Comparison of ENCODE assay signal across 8 mouse cellular contexts in genomic region chr11:51649889-51650199, GRCm38 (mm10). TPM values are rescaled to one million over a fixed set of nuclear protein-coding genes. Genes with fewer than 3 reads are reported as not detected.
DNase-seq lines count a peak whose midpoint lies in the region; ATAC-seq lines count a peak whose summit lies in the region.

No protein-coding gene starts in this region.

- no peak for ATAC-seq in heart, embryonic 13.5 days (ENCODE audit: extremely low read depth, insufficient number of reproducible peaks, low FRiP score, low TSS enrichment)
- no peak for ATAC-seq in forebrain, embryonic 13.5 days
- no peak for ATAC-seq in liver, embryonic 12.5 days
- ATAC-seq in neural tube, embryonic 15.5 days (ENCODE audit: low FRiP score): no peak

- DNase-seq in heart, postnatal 10 days: no peak
- peak; percentile 71 for DNase-seq in ES-CJ7 (ENCODE audit: low read depth, low spot score)
- no peak for DNase-seq in layer of hippocampus, adult 9-11 months
- DNase-seq in ovary, adult 18-20 months (ENCODE audit: low spot score): no peak

- H3K27ac ChIP-seq in heart, embryonic 13.5 days (replicated peaks): peak overlapping the region; percentile 20; the same call in 1 of the 2 replicates
- H3K27ac ChIP-seq in forebrain, embryonic 13.5 days: no peak overlapping the region
- H3K27ac ChIP-seq in liver, embryonic 12.5 days: no peak overlapping the region
- no peak overlapping the region for H3K27ac ChIP-seq in neural tube, embryonic 15.5 days (replicated peaks)

- H3K4me3 ChIP-seq in heart, embryonic 13.5 days: peak overlapping the region; percentile 65
- peak overlapping the region; percentile 55 for H3K4me3 ChIP-seq in forebrain, embryonic 13.5 days
- peak overlapping the region; percentile 63 for H3K4me3 ChIP-seq in liver, embryonic 12.5 days
- H3K4me3 ChIP-seq in neural tube, embryonic 15.5 days (replicated peaks): peak overlapping the region; percentile 74

- no peaks in the 10 kb centered on the region for H3K9me3 ChIP-seq in heart, embryonic 13.5 days
- no peaks in the 10 kb centered on the region for H3K9me3 ChIP-seq in forebrain, embryonic 13.5 days (replicated peaks)
- H3K9me3 ChIP-seq in liver, embryonic 12.5 days (replicated peaks): no peaks in the 10 kb centered on the region
- H3K9me3 ChIP-seq in neural tube, embryonic 15.5 days (replicated peaks): no peaks in the 10 kb centered on the region

- peak overlapping the region; percentile 84 for H3K9ac ChIP-seq in heart, embryonic 13.5 days
- peak overlapping the region; percentile 70 for H3K9ac ChIP-seq in forebrain, embryonic 13.5 days
- H3K9ac ChIP-seq in liver, embryonic 12.5 days: peak overlapping the region; percentile 54
- peak overlapping the region; percentile 77 for H3K9ac ChIP-seq in neural tube, embryonic 15.5 days (replicated peaks)

- intact Hi-C loops in heart, postnatal 10 days (cut with DNase I): loop anchor here (2.0 kb wide), 1 partner anchor 31 kb away; the partner anchor contains the start of gene Nhp2

- H3K4me1 ChIP-seq in heart, embryonic 13.5 days: peaks cover 34% of the 10 kb centered on the region
- peaks cover 30% of the 10 kb centered on the region for H3K4me1 ChIP-seq in forebrain, embryonic 13.5 days
- H3K4me1 ChIP-seq in liver, embryonic 12.5 days: peaks cover 41% of the 10 kb centered on the region
- peaks cover 49% of the 10 kb centered on the region for H3K4me1 ChIP-seq in neural tube, embryonic 15.5 days

- H3K36me3 ChIP-seq in heart, embryonic 13.5 days: peaks cover 7% of the 10 kb centered on the region
- H3K36me3 ChIP-seq in forebrain, embryonic 13.5 days (ENCODE audit: poor library complexity, severe bottlenecking): no peaks in the 10 kb centered on the region
- H3K36me3 ChIP-seq in liver, embryonic 12.5 days: no peaks in the 10 kb centered on the region
- H3K36me3 ChIP-seq in neural tube, embryonic 15.5 days: peaks cover 2% of the 10 kb centered on the region; the same call in 1 of the 2 replicates

- 6% methylated on average over 7 of the region's 7 CpGs for WGBS in heart, embryonic 13.5 days
- WGBS in forebrain, embryonic 13.5 days: 7% methylated on average over 7 of the region's 7 CpGs
- WGBS in liver, embryonic 12.5 days (ENCODE audit: insufficient replicate concordance): 2% methylated on average over 7 of the region's 7 CpGs
- WGBS in neural tube, embryonic 15.5 days: 9% methylated on average over 7 of the region's 7 CpGs

- peaks cover 24% of the 10 kb centered on the region for H3K27me3 ChIP-seq in heart, embryonic 13.5 days (replicated peaks)
- peaks cover 27% of the 10 kb centered on the region for H3K27me3 ChIP-seq in forebrain, embryonic 13.5 days
- H3K27me3 ChIP-seq in liver, embryonic 12.5 days (replicated peaks): peaks cover 73% of the 10 kb centered on the region
- peaks cover 7% of the 10 kb centered on the region; the same call in 1 of the 2 replicates for H3K27me3 ChIP-seq in neural tube, embryonic 15.5 days (replicated peaks)

- H3K4me2 ChIP-seq in heart, embryonic 13.5 days: peak overlapping the region; percentile 77
- peak overlapping the region; percentile 92 for H3K4me2 ChIP-seq in forebrain, embryonic 13.5 days
- H3K4me2 ChIP-seq in liver, embryonic 12.5 days: peak overlapping the region; percentile 89
- peak overlapping the region; percentile 92 for H3K4me2 ChIP-seq in neural tube, embryonic 15.5 days

RNA-seq across cellular contexts. Expression of gene N4bp3, which starts 0.8 kb away (rescaled TPM):
- polyA plus RNA-seq in heart, embryonic 13.5 days (2015; fragmentation: Nextera tagmentation; extraction: Ambion mirVana): 12.7 and 14.1 TPM in 2 replicates
- 10 to 100 TPM; 35.0 to 40.5 TPM for total RNA-seq in heart, postnatal 10 days (2021)
- polyA plus RNA-seq in forebrain, embryonic 13.5 days (2015; fragmentation: Nextera tagmentation; extraction: Ambion mirVana): 7.7 and 8.4 TPM in 2 replicates
- 4.9 and 5.3 TPM in 2 replicates for polyA plus RNA-seq in liver, embryonic 12.5 days (2016; fragmentation: Nextera tagmentation; extraction: Ambion mirVana)
- 30.0 and 31.9 TPM in 2 replicates for polyA plus RNA-seq in neural tube, embryonic 15.5 days (2015; fragmentation: Nextera tagmentation; extraction: Ambion mirVana)

RNA-seq across cellular contexts. Expression of gene D930048N14Rik, which starts 0.9 kb away (rescaled TPM):
- 0.86 and 0.94 TPM in 2 replicates for polyA plus RNA-seq in heart, embryonic 13.5 days (2015; fragmentation: Nextera tagmentation; extraction: Ambion mirVana)
- total RNA-seq in heart, postnatal 10 days (2021): 1 to 10 TPM; 1.4 to 2.1 TPM
- polyA plus RNA-seq in forebrain, embryonic 13.5 days (2015; fragmentation: Nextera tagmentation; extraction: Ambion mirVana): 0.44 and 0.54 TPM in 2 replicates
- polyA plus RNA-seq in liver, embryonic 12.5 days (2016; fragmentation: Nextera tagmentation; extraction: Ambion mirVana): 0.84 and 0.95 TPM in 2 replicates
- 2.0 and 2.3 TPM in 2 replicates for polyA plus RNA-seq in neural tube, embryonic 15.5 days (2015; fragmentation: Nextera tagmentation; extraction: Ambion mirVana)

RNA-seq across cellular contexts. Expression of gene Rmnd5b, which starts 14.1 kb away (rescaled TPM):
- 31.0 and 33.5 TPM in 2 replicates for polyA plus RNA-seq in heart, embryonic 13.5 days (2015; fragmentation: Nextera tagmentation; extraction: Ambion mirVana)
- 10 to 100 TPM; 24.1 to 25.4 TPM for total RNA-seq in heart, postnatal 10 days (2021)
- polyA plus RNA-seq in forebrain, embryonic 13.5 days (2015; fragmentation: Nextera tagmentation; extraction: Ambion mirVana): 53.8 and 61.2 TPM in 2 replicates
- polyA plus RNA-seq in liver, embryonic 12.5 days (2016; fragmentation: Nextera tagmentation; extraction: Ambion mirVana): 30.4 and 34.4 TPM in 2 replicates
- 79.1 and 79.8 TPM in 2 replicates for polyA plus RNA-seq in neural tube, embryonic 15.5 days (2015; fragmentation: Nextera tagmentation; extraction: Ambion mirVana)

RNA-seq across cellular contexts. Expression of gene Nhp2, which starts 30.3 kb away (rescaled TPM):
- 101 and 102 TPM in 2 replicates for polyA plus RNA-seq in heart, embryonic 13.5 days (2015; fragmentation: Nextera tagmentation; extraction: Ambion mirVana)
- 10 to 100 TPM; 30.5 to 30.9 TPM for total RNA-seq in heart, postnatal 10 days (2021)
- 123 and 141 TPM in 2 replicates for polyA plus RNA-seq in forebrain, embryonic 13.5 days (2015; fragmentation: Nextera tagmentation; extraction: Ambion mirVana)
- polyA plus RNA-seq in liver, embryonic 12.5 days (2016; fragmentation: Nextera tagmentation; extraction: Ambion mirVana): 217 and 228 TPM in 2 replicates
- 96.3 and 117 TPM in 2 replicates for polyA plus RNA-seq in neural tube, embryonic 15.5 days (2015; fragmentation: Nextera tagmentation; extraction: Ambion mirVana)

RNA-seq across cellular contexts. Expression of gene 0610009B22Rik, which starts 38.8 kb away (rescaled TPM):
- 60.8 and 67.6 TPM in 2 replicates for polyA plus RNA-seq in heart, embryonic 13.5 days (2015; fragmentation: Nextera tagmentation; extraction: Ambion mirVana)
- 10 to 100 TPM; 27.5 to 30.1 TPM for total RNA-seq in heart, postnatal 10 days (2021)
- polyA plus RNA-seq in forebrain, embryonic 13.5 days (2015; fragmentation: Nextera tagmentation; extraction: Ambion mirVana): 105 and 119 TPM in 2 replicates
- polyA plus RNA-seq in liver, embryonic 12.5 days (2016; fragmentation: Nextera tagmentation; extraction: Ambion mirVana): 46.6 and 50.8 TPM in 2 replicates
- polyA plus RNA-seq in neural tube, embryonic 15.5 days (2015; fragmentation: Nextera tagmentation; extraction: Ambion mirVana): 105 and 111 TPM in 2 replicates
